Mouse (Mus musculus) CH12.LX (cell line): Measurements from ENCODE around the gene Gabrr1. TPM values are rescaled to one million over a fixed set of nuclear protein-coding genes. Genes with fewer than 3 reads are reported as not detected.

ENCODE experiments used
- DNase-seq: peaks from one replicate; pipeline ENCODE4 v3.0.0-alpha.2; 2013; ENCODE audit errors: extremely low read depth
- H3K27ac ChIP-seq: 2 replicates; pipeline ENCODE4 v1.5.1; 2012; ENCODE audit warnings: low read depth, mild to moderate bottlenecking, control low read depth, moderate library complexity; ENCODE audit not compliant: insufficient read depth
- H3K27me3 ChIP-seq: replicated peaks from 2 replicates; pipeline ENCODE3; 2012; ENCODE audit warnings: inconsistent platforms
- H3K36me3 ChIP-seq, 2 experiments: replicated peaks in 1 of 2; 2 replicates each; pipeline versions ENCODE3 to v1.6.1; 2012; ENCODE audit warnings: inconsistent platforms in 1 of 2, low read length in 1 of 2, mild to moderate bottlenecking in 1 of 2, mixed read lengths in 1 of 2, moderate library complexity in 1 of 2; ENCODE audit not compliant: control insufficient read depth in 1 of 2, insufficient read depth in 1 of 2
- H3K4me1 ChIP-seq, 2 experiments: 2 replicates each; pipeline ENCODE4 v1.6.1; 2012; ENCODE audit warnings: inconsistent platforms in 1 of 2, moderate library complexity in 1 of 2; ENCODE audit not compliant: insufficient read depth in 2 of 2, control insufficient read depth in 1 of 2
- H3K4me2 ChIP-seq: 2 replicates; pipeline ENCODE4 v1.6.1; 2012; ENCODE audit warnings: low read depth, mild to moderate bottlenecking, control low read depth; ENCODE audit not compliant: poor library complexity, insufficient read depth, severe bottlenecking
- H3K4me3 ChIP-seq, 3 experiments: fragments of 150-350 bp in 1 of 3; sonication (generic) in 1 of 3; replicated peaks in 1 of 3; 2 replicates each; pipeline versions ENCODE3 to v1.5.1; 2011 to 2012; ENCODE audit warnings: low read depth in 2 of 3, low read length in 2 of 3, mild to moderate bottlenecking in 2 of 3, moderate library complexity in 2 of 3, control low read depth in 1 of 3, improper control_type of control experiment in 1 of 3, inconsistent platforms in 1 of 3, mixed read lengths in 1 of 3; ENCODE audit not compliant: poor library complexity in 1 of 3
- H3K79me2 ChIP-seq: replicated peaks from 2 replicates; pipeline ENCODE4 v1.6.1; 2012; ENCODE audit warnings: mild to moderate bottlenecking, moderate library complexity; ENCODE audit not compliant: control insufficient read depth, poor library complexity, insufficient read depth, severe bottlenecking; ENCODE audit errors: extremely low read depth
- H3K9ac ChIP-seq: 2 replicates; pipeline ENCODE4 v1.6.1; 2012; ENCODE audit warnings: low read depth, mild to moderate bottlenecking, control low read depth, moderate library complexity; ENCODE audit not compliant: insufficient read depth
- H3K9me3 ChIP-seq: replicated peaks from 2 replicates; pipeline ENCODE3; 2012; ENCODE audit warnings: low read length, inconsistent platforms, mixed read lengths
- BHLHE40 ChIP-seq: IDR thresholded peaks from 2 replicates; pipeline ENCODE4 v1.6.1; 2011; ENCODE audit warnings: mild to moderate bottlenecking, low read depth, low read length, improper control_type of control experiment
- CHD1 ChIP-seq: IDR thresholded peaks from 2 replicates; pipeline ENCODE4 v1.6.1; 2012; ENCODE audit warnings: low read depth, low read length, improper control_type of control experiment, inconsistent platforms
- CHD2 ChIP-seq: IDR thresholded peaks from 2 replicates; pipeline ENCODE4 v1.6.1; 2011; ENCODE audit warnings: low read length, improper control_type of control experiment
- CTCF ChIP-seq, 2 experiments: IDR thresholded peaks in 1 of 2; conservative IDR thresholded peaks in 1 of 2; 2 replicates each; pipeline ENCODE4 v1.5.1; 2011 to 2012; ENCODE audit warnings: low read depth in 2 of 2, low read length in 2 of 2, improper control_type of control experiment in 1 of 2, inconsistent platforms in 1 of 2, mild to moderate bottlenecking in 1 of 2, moderate library complexity in 1 of 2
- ELF1 ChIP-seq: IDR thresholded peaks from 2 replicates; pipeline ENCODE4 v1.6.1; 2014; ENCODE audit warnings: low read depth, mild to moderate bottlenecking, inconsistent platforms, low read length, improper control_type of control experiment
- EP300 ChIP-seq: IDR thresholded peaks from 2 replicates; pipeline ENCODE4 v1.6.1; 2011; ENCODE audit warnings: low read length, improper control_type of control experiment
- ETS1 ChIP-seq: conservative IDR thresholded peaks from 2 replicates; pipeline ENCODE4 v1.6.1; 2012; ENCODE audit warnings: low read depth, mild to moderate bottlenecking, inconsistent platforms, low read length, improper control_type of control experiment, moderate library complexity
- GABPA ChIP-seq: IDR thresholded peaks from 2 replicates; pipeline ENCODE4 v1.6.1; 2012; ENCODE audit warnings: low read depth, low read length, improper control_type of control experiment, inconsistent platforms; ENCODE audit not compliant: insufficient replicate concordance
- HCFC1 ChIP-seq: IDR thresholded peaks from 2 replicates; pipeline ENCODE4 v1.6.1; 2012; ENCODE audit warnings: low read depth, mild to moderate bottlenecking, inconsistent platforms, low read length, improper control_type of control experiment
- IRF4 ChIP-seq: IDR thresholded peaks from 2 replicates; pipeline ENCODE4 v1.6.1; 2014; ENCODE audit warnings: low read depth, mild to moderate bottlenecking, inconsistent platforms, low read length, improper control_type of control experiment
- JUND ChIP-seq: conservative IDR thresholded peaks from 2 replicates; pipeline ENCODE4 v1.6.1; 2011; ENCODE audit warnings: low read depth, low read length, improper control_type of control experiment
- KAT2A ChIP-seq: IDR thresholded peaks from 2 replicates; pipeline ENCODE4 v1.6.1; 2012; ENCODE audit warnings: low read length, improper control_type of control experiment, inconsistent platforms; ENCODE audit not compliant: insufficient replicate concordance
- MAFK ChIP-seq: IDR thresholded peaks from 2 replicates; pipeline ENCODE4 v1.6.1; 2011; ENCODE audit warnings: low read length, improper control_type of control experiment; ENCODE audit not compliant: insufficient replicate concordance
- MAX ChIP-seq: IDR thresholded peaks from 2 replicates; pipeline ENCODE4 v1.6.1; 2011; ENCODE audit warnings: low read length, improper control_type of control experiment
- MAZ ChIP-seq: IDR thresholded peaks from 2 replicates; pipeline ENCODE4 v1.6.1; 2012; ENCODE audit warnings: low read depth, mild to moderate bottlenecking, inconsistent platforms, low read length, improper control_type of control experiment, moderate library complexity
- MEF2A ChIP-seq: IDR thresholded peaks from 2 replicates; pipeline ENCODE4 v1.6.1; 2014; ENCODE audit warnings: low read depth, mild to moderate bottlenecking, inconsistent platforms, low read length, improper control_type of control experiment, borderline replicate concordance
- MXI1 ChIP-seq: IDR thresholded peaks from 2 replicates; pipeline ENCODE4 v1.6.1; 2011; ENCODE audit warnings: mild to moderate bottlenecking, low read depth, low read length, improper control_type of control experiment
- MYC ChIP-seq: IDR thresholded peaks from 2 replicates; pipeline ENCODE4 v1.6.1; 2011; ENCODE audit warnings: low read depth, mild to moderate bottlenecking, improper control_type of control experiment, low read length
- NELFE ChIP-seq: IDR thresholded peaks from 2 replicates; pipeline ENCODE4 v1.6.1; 2011; ENCODE audit warnings: low read depth, low read length, improper control_type of control experiment
- NRF1 ChIP-seq: IDR thresholded peaks from 2 replicates; pipeline ENCODE4 v1.6.1; 2014; ENCODE audit warnings: low read depth, mild to moderate bottlenecking, inconsistent platforms, low read length, improper control_type of control experiment, moderate library complexity
- PAX5 ChIP-seq: IDR thresholded peaks from 2 replicates; pipeline ENCODE4 v1.6.1; 2012; ENCODE audit warnings: low read length, inconsistent platforms, mixed read lengths
- POLR2A ChIP-seq: IDR thresholded peaks from 2 replicates; pipeline ENCODE4 v1.6.1; 2011; ENCODE audit warnings: low read depth, mild to moderate bottlenecking, improper control_type of control experiment, low read length
- POLR2AphosphoS2 ChIP-seq: IDR thresholded peaks from 2 replicates; pipeline ENCODE4 v1.6.1; 2011; ENCODE audit warnings: low read depth, low read length, improper control_type of control experiment
- RAD21 ChIP-seq: IDR thresholded peaks from 2 replicates; pipeline ENCODE4 v1.6.1; 2011; ENCODE audit warnings: low read depth, mild to moderate bottlenecking, low read length, improper control_type of control experiment, moderate library complexity
- RCOR1 ChIP-seq: conservative IDR thresholded peaks from 2 replicates; pipeline ENCODE4 v1.6.1; 2012; ENCODE audit warnings: low read depth, mild to moderate bottlenecking, inconsistent platforms, low read length, improper control_type of control experiment
- SIN3A ChIP-seq: IDR thresholded peaks from 2 replicates; pipeline ENCODE4 v1.6.1; 2012; ENCODE audit warnings: low read length, improper control_type of control experiment, inconsistent platforms
- SMC3 ChIP-seq: IDR thresholded peaks from 2 replicates; pipeline ENCODE4 v1.6.1; 2011; ENCODE audit warnings: low read depth, low read length, improper control_type of control experiment
- TBP ChIP-seq: conservative IDR thresholded peaks from 2 replicates; pipeline ENCODE4 v1.6.1; 2011; ENCODE audit warnings: low read depth, low read length, improper control_type of control experiment
- UBTF ChIP-seq: IDR thresholded peaks from 2 replicates; pipeline ENCODE4 v1.6.1; 2012; ENCODE audit warnings: low read depth, mild to moderate bottlenecking, inconsistent platforms, low read length, improper control_type of control experiment, moderate library complexity
- USF1 ChIP-seq: IDR thresholded peaks from 2 replicates; pipeline ENCODE4 v1.6.1; 2014; ENCODE audit warnings: low read depth, mild to moderate bottlenecking, inconsistent platforms, low read length, improper control_type of control experiment
- USF2 ChIP-seq: conservative IDR thresholded peaks from 2 replicates; pipeline ENCODE4 v1.6.1; 2011; ENCODE audit warnings: low read depth, low read length, improper control_type of control experiment
- ZMIZ1 ChIP-seq: IDR thresholded peaks from 2 replicates; pipeline ENCODE4 v1.6.1; 2012; ENCODE audit warnings: low read depth, mild to moderate bottlenecking, inconsistent platforms, low read length, improper control_type of control experiment
- ZNF384 ChIP-seq: IDR thresholded peaks from 2 replicates; pipeline ENCODE4 v1.6.1; 2012; ENCODE audit warnings: low read depth, low read length, improper control_type of control experiment, inconsistent platforms
- dilution Hi-C: fragments of 300-500 bp; cut with MboI; formaldehyde crosslinking; loops from 2 replicates; pipeline ENCODE4 v1.14.3; 2020; ENCODE audit warnings: low sequenced_read_pairs; ENCODE audit not compliant: extremely low pct_unique_long_range_greater_than_20kb, extremely low pct_ligation_motif_present
- in situ Hi-C: fragments of 300-500 bp; cut with MboI; formaldehyde crosslinking; loops from 3 replicates; pipeline ENCODE4 v1.14.3; 2019; ENCODE audit warnings: low sequenced_read_pairs, low pct_ligation_motif_present, low pct_unique_long_range_greater_than_20kb, mixed read lengths
- polyA plus RNA-seq: library from polyadenylated mRNA; unstranded; fragments of >175 nt; gene quantifications from 2 replicates; pipeline ENCODE4 v1.2.1, GENCODE M21; 2012; ENCODE audit warnings: low read depth; ENCODE audit not compliant: insufficient read length
- total RNA-seq, 2 experiments: library from RNA; depleted of rRNA; stranded (reverse); fragments of 300-350 nt in 1 of 2; fragments of >200 nt in 1 of 2; gene quantifications; 2 replicates each; pipeline ENCODE4 v1.2.3; 2012 to 2014

Gene Gabrr1
- total and polyA plus RNA-seq, 3 experiments: 43.3 to 114 (median 82.0) TPM

GRCm38 (mm10) chr4:33147825-33148224, 15.5 kb downstream of the Gabrr1 start:
- in situ Hi-C loops: loop anchor here (10.0 kb wide), 1 partner anchor 137 kb away; no protein-coding TSS in a partner anchor
- peak; percentile 27; the same call in 1 of the 2 replicates for TF ChIP-seq MAZ
- TF ChIP-seq PAX5: no peak
- TF ChIP-seq CTCF (conservative IDR thresholded peaks at IDR 0.05 in 1 of 2, IDR thresholded peaks at IDR 0.05 in 1 of 2; ENCODE audit: low read depth in 2 of 2, low read length in 2 of 2): peak; percentile 61 to 67
- 0 out of 2 replicates have a peak, but pooled peaks have one; percentile 26 for TF ChIP-seq SIN3A
- peak; percentile 61 for TF ChIP-seq SMC3
- peak; percentile 51 for TF ChIP-seq RAD21
- dilution Hi-C loops: no loop called here

GRCm38 (mm10) chr4:33149150-33149549, 16.8 kb downstream of the Gabrr1 start:
- Histone ChIP-seq H3K9me3 (no peaks in the 10 kb centered on the region), H3K79me2 (no peaks in the 10 kb centered on the region; the same call in 1 of the 2 replicates), H3K4me1 (peaks cover 23 to 51% of the 10 kb centered on the region in 2 experiments), H3K36me3 (no peaks in the 10 kb centered on the region), H3K27ac (peak overlapping the region; percentile 40), H3K4me2 (peak overlapping the region; percentile 35), H3K4me3 (peak overlapping the region in 2 of 3 experiments; percentile 24 to 36), H3K27me3 (peaks cover 3% of the 10 kb centered on the region), H3K9ac (no peak overlapping the region)
- in situ Hi-C loops: loop anchor here (10.0 kb wide), 1 partner anchor 136 kb away; no protein-coding TSS in a partner anchor
- dilution Hi-C loops: no loop called here
- peak; percentile 86 for DNase-seq
- TF ChIP-seq CTCF (conservative IDR thresholded peaks at IDR 0.05 in 1 of 2, IDR thresholded peaks at IDR 0.05 in 1 of 2; ENCODE audit: low read depth in 2 of 2, low read length in 2 of 2) (no peak), MYC (peak; percentile 61), BHLHE40 (peak; percentile 90), POLR2A (peak; percentile 50; the same call in 1 of the 2 replicates), ELF1 (no peak), ETS1 (peak; percentile 97), HCFC1 (no peak), MAFK (no peak), POLR2AphosphoS2 (no peak), EP300 (peak; percentile 94), NRF1 (no peak), SIN3A (peak; percentile 80), JUND (peak; percentile 77), ZMIZ1 (0 out of 2 replicates have a peak, but pooled peaks have one; percentile 4), MXI1 (0 out of 2 replicates have a peak, but pooled peaks have one; percentile 66), RAD21 (no peak), TBP (peak; percentile 81), USF1 (no peak), USF2 (no peak), ZNF384 (no peak), UBTF (no peak), CHD2 (peak; percentile 72; the same call in 1 of the 2 replicates), CHD1 (no peak), MAX (peak; percentile 44), NELFE (0 out of 2 replicates have a peak, but pooled peaks have one; percentile 18), GABPA (no peak), KAT2A (no peak), MEF2A (peak; percentile 81), IRF4 (peak; percentile 99), RCOR1 (no peak; the same call in 1 of the 2 replicates)

More at GRCm38 (mm10) chr4:33147825-33148224, 15.5 kb downstream of the Gabrr1 start:
- H3K27me3 ChIP-seq: peaks cover 3% of the 10 kb centered on the region
- H3K79me2 ChIP-seq: no peaks in the 10 kb centered on the region
- DNase-seq: peak; percentile 83
- H3K36me3 ChIP-seq: no peaks in the 10 kb centered on the region
- no peaks in the 10 kb centered on the region for H3K9me3 ChIP-seq
- H3K4me3 ChIP-seq: no peak overlapping the region
- H3K9ac ChIP-seq: no peak overlapping the region
- H3K4me2 ChIP-seq: no peak overlapping the region
- peaks cover 23 to 45% of the 10 kb centered on the region in 2 experiments for H3K4me1 ChIP-seq
- no peak overlapping the region for H3K27ac ChIP-seq
